Mouse (Mus musculus): ENCODE measurements around the gene Ccdc180. TPM values are rescaled to one million over a fixed set of nuclear protein-coding genes. Genes with fewer than 3 reads are reported as not detected.

Ccdc180 gene
- total and polyA plus RNA-seq, 3 experiments, result 0.16 TPM; not detected in 2

GRCm38 (mm10) chr4:45951830-45952229, 61.7 kb downstream of the Ccdc180 start:
- H3K36me3 ChIP-seq (replicated peaks), result no peaks in the 10 kb centered on the region
- H3K9me3 ChIP-seq (replicated peaks), result no peaks in the 10 kb centered on the region
- DNase-seq (ENCODE audit: low spot score), result no peak
- no peaks in the 10 kb centered on the region for H3K4me1 ChIP-seq (ENCODE audit: insufficient read depth, low read depth, low read length)
- no peak for TF ChIP-seq CTCF (IDR thresholded peaks at IDR 0.05; ENCODE audit: low read depth, low read length)
- TF ChIP-seq GATA2 (IDR thresholded peaks at IDR 0.05; ENCODE audit: borderline replicate concordance, low read depth, low read length), result no peak
- no peak for TF ChIP-seq POLR2AphosphoS5 (IDR thresholded peaks at IDR 0.05; ENCODE audit: insufficient replicate concordance, low read depth, low read length)
- no peak for TF ChIP-seq TAL1 (conservative IDR thresholded peaks at IDR 0.05; ENCODE audit: low read depth, low read length)
- no peak for TF ChIP-seq GATA1 (IDR thresholded peaks at IDR 0.05; ENCODE audit: borderline replicate concordance, low read length)
- no peak for ATAC-seq (ENCODE audit: extremely low read depth, insufficient number of reproducible peaks, low FRiP score, poor library complexity, severe bottlenecking)
- H3K4me3 ChIP-seq (ENCODE audit: low read depth, low read length), result no peak overlapping the region
- peaks cover 21% of the 10 kb centered on the region for H3K27me3 ChIP-seq (ENCODE audit: insufficient read depth, low read length)

DNA sequence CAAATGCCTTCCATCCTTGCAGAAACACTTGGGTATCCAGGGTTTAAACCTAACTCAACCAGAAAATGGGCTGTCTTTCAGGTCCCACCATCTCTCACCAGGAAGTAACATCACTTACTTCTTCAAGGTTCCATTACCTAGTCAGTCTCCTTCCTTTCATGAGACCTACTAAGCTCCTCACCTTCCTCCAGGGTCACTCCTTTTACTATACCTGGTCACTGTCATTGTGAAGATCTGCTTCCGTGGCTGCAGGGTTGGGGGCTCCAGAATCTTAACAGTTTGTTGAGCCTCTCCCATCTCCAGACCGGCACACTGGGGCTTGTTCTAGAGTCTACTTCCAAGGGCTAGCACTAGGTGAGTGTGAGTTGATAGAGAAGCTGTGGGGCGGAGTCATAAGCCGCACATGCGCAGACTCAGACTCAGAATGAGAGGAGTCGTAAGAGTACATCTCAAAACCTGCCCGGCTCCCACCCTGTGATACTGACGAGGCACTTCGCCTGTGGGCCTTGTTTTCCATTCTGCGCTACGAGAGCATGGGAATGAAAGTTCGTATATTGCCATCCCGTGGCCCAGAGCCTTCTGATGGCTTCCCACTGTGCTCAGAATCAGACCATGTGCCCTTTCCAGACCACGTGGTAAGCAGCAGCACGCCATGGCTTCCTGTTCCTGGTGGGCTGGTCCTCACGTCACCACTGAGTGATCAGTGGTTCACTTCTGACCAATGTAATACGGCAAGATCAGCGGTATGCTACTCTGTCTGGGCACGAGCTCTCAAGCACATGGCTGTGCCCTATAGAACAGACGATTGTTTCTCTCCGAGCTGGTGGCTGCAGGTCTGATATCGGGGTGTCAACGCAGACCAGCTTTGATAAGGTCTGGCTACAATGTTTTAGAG, 63.2 kb downstream of the Ccdc180 start:
- H3K4me1 ChIP-seq (ENCODE audit: insufficient read depth, low read depth, low read length), result no peaks in the 10 kb centered on the region
- no peaks in the 10 kb centered on the region for H3K36me3 ChIP-seq (replicated peaks)
- ATAC-seq (ENCODE audit: extremely low read depth, insufficient number of reproducible peaks, low FRiP score, poor library complexity, severe bottlenecking) (no peak), DNase-seq (ENCODE audit: low spot score) (no peak)
- H3K4me3 ChIP-seq (ENCODE audit: low read depth, low read length), result no peak overlapping the region
- H3K27me3 ChIP-seq (ENCODE audit: insufficient read depth, low read length), result peaks cover 21% of the 10 kb centered on the region
- no peak for TF ChIP-seq GATA2 (IDR thresholded peaks at IDR 0.05; ENCODE audit: borderline replicate concordance, low read depth, low read length)
- no peak for TF ChIP-seq POLR2AphosphoS5 (IDR thresholded peaks at IDR 0.05; ENCODE audit: insufficient replicate concordance, low read depth, low read length)
- no peak for TF ChIP-seq TAL1 (conservative IDR thresholded peaks at IDR 0.05; ENCODE audit: low read depth, low read length)
- TF ChIP-seq CTCF (IDR thresholded peaks at IDR 0.05; ENCODE audit: low read depth, low read length), result no peak
- no peaks in the 10 kb centered on the region for H3K9me3 ChIP-seq (replicated peaks)

- DNase-seq (ENCODE audit: low spot score) (no peak), ATAC-seq (ENCODE audit: extremely low read depth, insufficient number of reproducible peaks, low FRiP score, poor library complexity, severe bottlenecking) (no peak)
- Histone ChIP-seq H3K4me1 (ENCODE audit: insufficient read depth, low read depth, low read length) (no peaks in the 10 kb centered on the region), H3K4me3 (ENCODE audit: low read depth, low read length) (no peak overlapping the region), H3K9me3 (replicated peaks) (no peaks in the 10 kb centered on the region), H3K36me3 (replicated peaks) (no peaks in the 10 kb centered on the region), H3K27me3 (ENCODE audit: insufficient read depth, low read length) (peaks cover 15% of the 10 kb centered on the region)
- no peak for TF ChIP-seq CTCF (IDR thresholded peaks at IDR 0.05; ENCODE audit: low read depth, low read length)
- no peak for TF ChIP-seq TAL1 (conservative IDR thresholded peaks at IDR 0.05; ENCODE audit: low read depth, low read length)
- TF ChIP-seq POLR2AphosphoS5 (IDR thresholded peaks at IDR 0.05; ENCODE audit: insufficient replicate concordance, low read depth, low read length), result no peak
- no peak for TF ChIP-seq GATA2 (IDR thresholded peaks at IDR 0.05; ENCODE audit: borderline replicate concordance, low read depth, low read length)
- TF ChIP-seq GATA1 (IDR thresholded peaks at IDR 0.05; ENCODE audit: borderline replicate concordance, low read length), result no peak
Observed at GRCm38 (mm10) chr4:45955235-45955634, 65.1 kb downstream of the Ccdc180 start.

DNA sequence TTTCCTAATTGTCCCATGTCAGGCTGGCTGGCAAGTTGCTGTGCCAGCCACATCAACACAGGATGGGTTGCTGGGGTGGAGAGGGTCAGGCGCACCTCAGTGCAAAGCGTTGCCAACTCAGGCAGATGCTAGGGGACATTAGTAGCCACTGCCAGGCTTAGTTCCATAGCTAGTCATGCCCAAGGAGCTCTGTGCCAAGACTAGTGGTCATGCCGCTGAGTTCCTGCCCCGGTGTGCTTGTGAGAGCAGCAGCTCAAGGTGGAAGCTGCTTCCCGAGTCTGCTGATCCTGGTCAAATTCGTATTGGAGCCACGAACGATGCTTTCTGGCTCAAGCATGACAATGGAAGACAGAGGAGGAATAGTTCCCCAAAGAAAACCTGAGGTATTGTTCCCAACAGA, 66.0 kb downstream of the Ccdc180 start:
- ATAC-seq (ENCODE audit: extremely low read depth, insufficient number of reproducible peaks, low FRiP score, poor library complexity, severe bottlenecking), result no peak
- no peaks in the 10 kb centered on the region for H3K4me1 ChIP-seq (ENCODE audit: insufficient read depth, low read depth, low read length)
- no peaks in the 10 kb centered on the region for H3K9me3 ChIP-seq (replicated peaks)
- H3K27me3 ChIP-seq (ENCODE audit: insufficient read depth, low read length), result peaks cover 15% of the 10 kb centered on the region
- H3K36me3 ChIP-seq (replicated peaks), result no peaks in the 10 kb centered on the region
- no peak for TF ChIP-seq POLR2AphosphoS5 (IDR thresholded peaks at IDR 0.05; ENCODE audit: insufficient replicate concordance, low read depth, low read length)
- no peak for TF ChIP-seq GATA2 (IDR thresholded peaks at IDR 0.05; ENCODE audit: borderline replicate concordance, low read depth, low read length)
- no peak for TF ChIP-seq CTCF (IDR thresholded peaks at IDR 0.05; ENCODE audit: low read depth, low read length)
- TF ChIP-seq GATA1 (IDR thresholded peaks at IDR 0.05; ENCODE audit: borderline replicate concordance, low read length), result no peak
- TF ChIP-seq TAL1 (conservative IDR thresholded peaks at IDR 0.05; ENCODE audit: low read depth, low read length), result no peak
- DNase-seq (ENCODE audit: low spot score), result no peak
- H3K4me3 ChIP-seq (ENCODE audit: low read depth, low read length), result no peak overlapping the region

- no peak for DNase-seq (ENCODE audit: low spot score)
- H3K36me3 ChIP-seq (replicated peaks), result no peaks in the 10 kb centered on the region
- no peaks in the 10 kb centered on the region for H3K9me3 ChIP-seq (replicated peaks)
- TF ChIP-seq POLR2AphosphoS5 (IDR thresholded peaks at IDR 0.05; ENCODE audit: insufficient replicate concordance, low read depth, low read length) (no peak), TAL1 (conservative IDR thresholded peaks at IDR 0.05; ENCODE audit: low read depth, low read length) (no peak), CTCF (IDR thresholded peaks at IDR 0.05; ENCODE audit: low read depth, low read length) (no peak), GATA1 (IDR thresholded peaks at IDR 0.05; ENCODE audit: borderline replicate concordance, low read length) (no peak), GATA2 (IDR thresholded peaks at IDR 0.05; ENCODE audit: borderline replicate concordance, low read depth, low read length) (no peak)
- H3K27me3 ChIP-seq (ENCODE audit: insufficient read depth, low read length), result peaks cover 12% of the 10 kb centered on the region
- no peaks in the 10 kb centered on the region for H3K4me1 ChIP-seq (ENCODE audit: insufficient read depth, low read depth, low read length)
- no peak overlapping the region for H3K4me3 ChIP-seq (ENCODE audit: low read depth, low read length)
- no peak for ATAC-seq (ENCODE audit: extremely low read depth, insufficient number of reproducible peaks, low FRiP score, poor library complexity, severe bottlenecking)
Observed at GRCm38 (mm10) chr4:45956706-45957105, 66.6 kb downstream of the Ccdc180 start.

GRCm38 (mm10) chr4:45964771-45965439, 74.8 kb downstream of the Ccdc180 start, which contains the start of gene Tdrd7:
Tdrd7 (plus strand) TSS chr4:45965334.
- Histone ChIP-seq H3K4me1 (ENCODE audit: insufficient read depth, low read depth, low read length) (no peaks in the 10 kb centered on the region), H3K9me3 (replicated peaks) (no peaks in the 10 kb centered on the region), H3K27me3 (ENCODE audit: insufficient read depth, low read length) (peaks cover 30% of the 10 kb centered on the region), H3K36me3 (replicated peaks) (no peaks in the 10 kb centered on the region), H3K4me3 (ENCODE audit: low read depth, low read length) (no peak within 1 kb of the TSS)
- ATAC-seq (ENCODE audit: extremely low read depth, insufficient number of reproducible peaks, low FRiP score, poor library complexity, severe bottlenecking) (no peak), DNase-seq (ENCODE audit: low spot score) (no peak)
- TF ChIP-seq POLR2AphosphoS5 (IDR thresholded peaks at IDR 0.05; ENCODE audit: insufficient replicate concordance, low read depth, low read length) (no peak), GATA1 (IDR thresholded peaks at IDR 0.05; ENCODE audit: borderline replicate concordance, low read length) (no peak)

All from G1E (cell line).